Mouse (Mus musculus) ovary, postnatal 14 days (tissue): ENCODE data around the gene Plscr5.
A peak's percentile ranks its signal among the peaks of the same experiment; 100 is the strongest.
"Not testable (repeated sequence)": the region's sequence is repeated elsewhere in the genome, so short reads cannot be mapped to it uniquely, and the experiment has no call there.

Experiments
- DNase-seq: peaks from one replicate; pipeline ENCODE4 v3.0.0; 2022; ENCODE audit warnings: low spot score

Plscr5 gene

GRCm38 (mm10) chr9:92192636-92193035 lies at the start of gene Plscr5:
TSS of gene Plscr5 (plus strand) at chr9:92192936.
- not testable (repeated sequence) for DNase-seq

GRCm38 (mm10) chr9:92147555-92148248 lies 45.0 kb upstream of the Plscr5 start:
- peak; percentile 13 for DNase-seq

- DNase-seq: peak; percentile 27
Measured at GRCm38 (mm10) chr9:92162213-92162612, 30.5 kb upstream of the Plscr5 start.

GRCm38 (mm10) chr9:92173318-92173985 lies 19.3 kb upstream of the Plscr5 start:
- DNase-seq: no peak

GRCm38 (mm10) chr9:92174176-92175075 lies 18.3 kb upstream of the Plscr5 start:
- no peak for DNase-seq

GRCm38 (mm10) chr9:92178861-92179469 lies 13.8 kb upstream of the Plscr5 start:
- no peak for DNase-seq

- DNase-seq: no peak
Measured at GRCm38 (mm10) chr9:92191295-92191694, 1.4 kb upstream of the Plscr5 start.

GRCm38 (mm10) chr9:92198408-92198807 lies 5.7 kb downstream of the Plscr5 start:
- no peak for DNase-seq

GRCm38 (mm10) chr9:92199564-92199963 lies 6.8 kb downstream of the Plscr5 start:
- DNase-seq: no peak

- DNase-seq: no peak
Measured at GRCm38 (mm10) chr9:92204397-92204796, 11.7 kb downstream of the Plscr5 start.

GRCm38 (mm10) chr9:92207307-92207706 lies 14.6 kb downstream of the Plscr5 start:
- DNase-seq: peak; percentile 27

- no peak for DNase-seq
Measured at GRCm38 (mm10) chr9:92207757-92208156, 15.0 kb downstream of the Plscr5 start.

- DNase-seq: no peak
Measured at GRCm38 (mm10) chr9:92209850-92210249, 17.1 kb downstream of the Plscr5 start.

GRCm38 (mm10) chr9:92210386-92210967 lies 17.7 kb downstream of the Plscr5 start:
- DNase-seq: no peak

GRCm38 (mm10) chr9:92211048-92211447 lies 18.3 kb downstream of the Plscr5 start:
- no peak for DNase-seq

- no peak for DNase-seq
Measured at GRCm38 (mm10) chr9:92217484-92217883, 24.7 kb downstream of the Plscr5 start.

GRCm38 (mm10) chr9:92217896-92218295 lies 25.2 kb downstream of the Plscr5 start:
- DNase-seq: no peak

GRCm38 (mm10) chr9:92220151-92220550 lies 27.4 kb downstream of the Plscr5 start:
- no peak for DNase-seq

GRCm38 (mm10) chr9:92221480-92221879 lies 28.7 kb downstream of the Plscr5 start:
- DNase-seq: no peak

- DNase-seq: no peak
Measured at GRCm38 (mm10) chr9:92224598-92225231, 32.0 kb downstream of the Plscr5 start.

GRCm38 (mm10) chr9:92226127-92226655 lies 33.5 kb downstream of the Plscr5 start:
- no peak for DNase-seq
